Mouse (Mus musculus) kidney, postnatal 25 days (tissue): ENCODE measurements around the gene Olfr259.

Experiments
- DNase-seq, 2 experiments: peaks; one replicate each; pipeline ENCODE4 v3.0.0; 2021; ENCODE audit warnings: mixed read lengths in 2 of 2

Olfr259 gene

DNA sequence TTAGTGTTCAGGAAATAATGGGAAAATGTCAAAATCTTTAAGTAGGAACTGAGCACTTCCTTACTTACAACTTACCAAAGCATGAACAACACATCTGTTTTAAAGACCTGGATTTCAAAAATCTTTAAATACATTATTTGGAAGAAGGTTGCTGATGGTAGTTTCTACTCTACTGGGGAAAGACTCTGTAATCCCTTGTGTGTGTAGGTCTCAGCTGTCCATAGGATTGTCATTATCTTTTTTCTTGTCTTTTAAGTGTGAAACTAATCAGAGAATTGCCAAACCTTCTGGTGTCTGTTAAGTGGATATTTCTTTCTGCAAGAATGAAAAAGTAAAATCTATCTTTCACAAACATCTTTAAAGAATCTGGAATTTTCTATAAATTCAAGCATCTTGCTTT lies at the start of gene Olfr259:
TSS of gene Olfr259 (minus strand) at position 101 of the 400 bp plus-strand sequence.
- no peak for DNase-seq

DNA sequence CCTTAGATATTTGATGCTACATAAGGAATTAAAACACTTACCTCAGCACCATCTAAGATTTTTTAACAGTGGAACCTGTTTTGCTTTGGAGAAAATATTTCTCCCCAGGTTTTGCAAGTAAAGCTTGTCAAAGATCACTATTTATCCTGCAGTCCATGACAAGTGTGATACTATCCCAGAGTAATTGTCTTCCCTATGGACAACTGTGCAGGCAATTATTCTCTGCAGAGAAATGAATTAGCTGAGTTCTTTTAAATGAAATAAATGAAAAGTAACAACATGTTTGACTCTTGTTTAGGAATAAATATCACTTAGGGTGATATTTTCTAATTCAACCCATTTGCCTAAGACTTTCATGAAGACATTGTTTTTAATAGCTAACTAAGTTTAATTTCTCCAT lies 38.2 kb upstream of the Olfr259 start, which contains the start of gene Olfr1111:
TSS of gene Olfr1111 (minus strand) at position 101 of the 400 bp plus-strand sequence.
- DNase-seq: no peak

DNA sequence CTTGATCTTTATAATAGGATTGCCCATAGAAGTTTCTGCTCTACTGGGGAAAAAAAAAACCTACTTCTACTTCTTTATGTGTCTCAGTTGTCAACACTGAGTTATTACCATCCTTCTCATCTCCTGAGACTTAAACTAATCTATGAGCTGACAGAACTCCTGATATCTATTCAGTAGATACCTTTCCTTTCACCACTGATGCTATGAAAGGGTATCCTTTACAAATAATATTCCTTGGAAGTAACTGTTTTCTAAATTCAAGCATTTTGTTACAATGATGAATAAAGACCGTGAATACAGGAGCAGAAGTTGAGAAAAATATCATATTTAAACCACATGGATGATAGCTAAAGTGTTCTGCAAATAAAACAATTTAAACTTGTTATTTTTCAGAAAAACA lies 25.8 kb upstream of the Olfr259 start, which contains the start of gene Olfr1110:
TSS of gene Olfr1110 (minus strand) at position 101 of the 400 bp plus-strand sequence.
- DNase-seq: no peak

DNA sequence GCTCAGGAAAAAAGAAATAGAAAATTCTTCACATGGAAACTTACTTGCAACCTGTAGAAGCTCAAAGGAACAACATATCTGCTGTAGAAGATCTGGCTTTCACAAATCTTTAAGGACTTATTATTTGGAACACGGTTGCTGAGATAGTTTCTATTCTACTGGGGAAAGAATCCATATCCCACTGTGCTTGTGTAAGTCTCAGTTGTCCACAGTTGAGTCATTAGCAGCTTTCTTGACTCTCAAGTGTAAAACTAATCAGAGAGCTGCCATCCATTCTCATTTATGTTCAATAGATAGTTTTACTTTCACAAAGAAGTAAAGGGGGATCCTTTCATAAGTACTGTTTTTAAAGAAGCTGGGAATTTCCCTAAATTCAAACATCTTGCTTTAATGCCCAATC lies 18.5 kb downstream of the Olfr259 start, which contains the start of gene Olfr1109:
TSS of gene Olfr1109 (minus strand) at position 101 of the 400 bp plus-strand sequence.
- DNase-seq: no peak

DNA sequence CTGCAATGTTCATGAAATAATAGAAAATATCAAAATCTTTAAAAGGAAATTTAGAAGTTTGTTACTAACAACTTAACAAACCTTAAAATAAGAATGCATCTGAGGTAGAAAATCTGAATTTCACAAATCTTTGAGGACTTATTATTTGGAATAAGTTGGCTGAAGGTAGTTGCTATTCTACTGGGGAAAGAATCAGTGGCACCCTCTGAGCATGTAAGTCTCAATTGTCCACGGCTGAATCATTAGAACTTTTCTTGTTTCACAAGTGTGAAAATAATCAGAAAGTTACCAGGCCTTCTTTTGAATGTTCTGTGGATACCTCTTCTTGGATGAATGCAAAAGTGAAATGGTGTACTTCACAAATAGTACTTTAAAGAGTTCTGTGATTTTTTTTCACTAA lies 38.6 kb downstream of the Olfr259 start, which contains the start of gene Olfr1107:
TSS of gene Olfr1107 (minus strand) at position 101 of the 400 bp plus-strand sequence.
- DNase-seq: no peak
